Mouse (Mus musculus) liver, postnatal 0 days (tissue): ENCODE results near the gene Csrp2.

Experiments used
- CTCF ChIP-seq: sonication (generic); IDR thresholded peaks from 2 replicates; pipeline ENCODE4 v1.5.1; 2016; ENCODE audit warnings: antibody characterized with exemption, low read depth
- EP300 ChIP-seq: IDR thresholded peaks from 2 replicates; pipeline ENCODE4 v1.6.1; 2016; ENCODE audit warnings: antibody characterized with exemption, low read depth, mild to moderate bottlenecking

DNA sequence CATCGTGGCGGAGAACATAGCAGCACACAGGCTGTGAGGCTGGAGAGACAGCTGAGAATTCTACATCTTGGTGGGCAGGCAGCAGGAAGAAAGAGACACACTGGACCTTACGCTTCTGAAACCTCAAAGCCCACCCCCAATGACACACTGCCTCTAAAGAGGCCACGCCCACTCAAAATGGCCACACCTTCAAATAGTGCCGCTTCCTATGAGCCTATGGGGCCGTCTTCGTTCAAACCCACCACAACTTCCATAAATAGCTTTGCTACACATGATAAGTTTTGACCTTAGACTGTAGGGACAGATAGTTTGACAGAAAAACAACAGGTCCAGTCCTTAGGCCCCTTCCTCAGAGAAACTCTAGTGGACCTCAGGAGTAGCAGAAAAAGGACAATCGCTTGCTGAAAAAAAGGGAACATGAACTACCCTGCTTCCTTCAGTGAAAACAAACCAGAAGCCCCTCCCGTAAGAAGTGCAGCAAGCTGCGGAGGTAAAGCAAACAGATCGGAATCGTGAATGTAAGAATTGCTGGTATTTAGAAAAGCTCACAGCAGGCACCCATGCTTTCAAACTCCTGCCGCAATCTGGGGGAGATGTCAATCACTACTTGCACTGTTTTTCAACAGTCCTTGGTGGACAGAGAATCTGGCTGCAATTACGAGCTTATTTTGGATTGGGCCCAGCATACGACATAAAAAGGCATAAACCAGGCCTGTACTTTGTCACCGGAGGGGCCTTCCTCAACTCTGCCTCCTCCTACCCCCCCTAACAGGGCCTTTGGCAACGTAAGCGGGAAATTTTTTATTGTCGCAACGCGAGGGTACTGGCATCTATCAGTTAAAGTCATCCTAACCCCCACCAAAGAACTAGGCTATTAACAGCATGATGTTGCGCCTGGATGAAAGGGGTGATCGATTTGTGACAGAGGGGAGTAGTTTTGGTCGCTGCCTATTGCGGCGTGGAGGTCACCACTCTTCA is 886 bp upstream of the Csrp2 start:
- TF ChIP-seq CTCF (no peak), EP300 (no peak)
